Mouse (Mus musculus): ENCODE results near the gene Hoxa10. TPM values are rescaled to one million over a fixed set of nuclear protein-coding genes. Genes with fewer than 3 reads are reported as not detected.

Gene Hoxa10
- polyA plus RNA-seq (2014; fragmentation: Illumina TruSeq; extraction: RNeasy Lipid Tissue Mini Kit (QIAGEN cat#74804); ENCODE audit: low read depth, low replicate concordance): not detected

DNA sequence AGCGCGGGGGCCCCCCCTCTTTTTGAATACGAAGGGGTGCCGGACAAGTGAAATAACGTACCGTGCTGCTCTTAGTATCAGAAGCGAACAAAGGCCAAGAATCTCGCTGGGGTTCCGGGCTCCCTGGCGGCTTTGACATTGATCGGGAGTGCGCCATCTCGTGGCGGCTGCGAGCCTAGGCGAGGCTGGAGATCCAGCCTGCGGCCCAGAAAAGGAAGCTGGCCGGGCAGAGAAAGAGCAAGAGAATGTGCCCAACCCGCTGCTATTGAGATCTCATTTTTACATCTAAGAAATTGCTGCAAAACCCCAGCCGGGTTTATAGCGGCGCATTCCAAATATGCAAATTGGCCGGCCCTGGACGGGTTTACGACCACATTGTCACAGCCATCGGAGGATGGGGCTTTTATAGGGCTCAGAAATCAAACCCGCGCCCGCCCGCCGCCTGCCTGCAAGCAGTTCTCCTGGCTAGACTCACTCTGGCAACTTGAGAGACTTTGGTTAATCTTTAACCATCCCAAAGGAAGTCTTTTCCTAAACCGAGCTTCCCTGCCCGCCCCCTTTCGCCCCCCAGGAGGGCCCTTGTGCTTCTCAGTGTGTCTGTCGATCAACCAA lies at the start of gene Hoxa10:
Gene Hoxa10, minus strand, starts transcription at position 466 of the 612 bp plus-strand sequence.

DNA sequence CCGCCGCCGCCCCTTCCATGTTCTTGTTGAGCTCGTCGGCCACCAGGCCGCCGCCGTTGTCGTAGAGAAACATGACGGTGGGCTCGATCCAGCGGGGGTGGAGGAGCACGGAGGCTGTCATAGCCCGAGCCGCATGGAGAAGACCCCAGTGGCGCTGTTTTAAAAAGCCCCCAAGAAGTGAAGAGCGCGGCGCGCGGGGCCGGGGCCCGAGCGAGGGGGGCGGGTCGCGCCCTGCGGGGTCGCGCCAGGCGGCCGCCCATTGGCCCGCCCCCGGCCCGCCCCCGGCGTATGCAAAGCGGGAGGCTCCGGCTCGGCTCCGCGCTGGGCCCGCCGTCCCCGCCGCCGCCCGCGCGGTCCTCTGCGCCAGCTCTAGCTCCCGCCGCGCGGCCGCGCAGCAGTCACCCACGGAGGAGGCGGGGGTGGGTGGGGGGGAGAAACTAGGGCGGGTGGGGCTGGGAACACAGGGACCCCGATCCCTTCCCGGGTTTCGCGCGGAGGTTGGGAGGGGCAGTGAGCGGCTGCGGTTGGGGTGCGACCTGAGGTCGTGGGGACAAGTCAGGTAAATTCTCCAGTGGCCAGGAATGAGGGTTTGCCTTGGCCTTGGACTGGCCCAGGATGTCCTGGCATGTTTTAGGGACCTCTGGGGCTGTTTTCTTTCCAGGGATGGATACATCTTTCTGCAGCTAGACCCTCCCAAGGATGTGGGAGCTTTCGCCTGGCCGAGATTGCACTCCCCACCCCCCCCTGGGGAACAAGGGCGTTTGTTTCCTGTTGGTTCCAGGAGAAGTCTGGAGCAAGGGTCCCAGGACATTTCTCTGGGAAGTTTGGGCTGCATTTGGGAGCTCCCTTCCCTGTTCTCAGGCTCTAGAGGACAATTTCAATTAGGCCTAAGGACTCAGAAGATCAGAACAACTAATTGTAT lies 20.3 kb upstream of the Hoxa10 start, which contains the start of gene Hoxa13:
Gene Hoxa13, minus strand, starts transcription at position 227 of the 922 bp plus-strand sequence.

DNA sequence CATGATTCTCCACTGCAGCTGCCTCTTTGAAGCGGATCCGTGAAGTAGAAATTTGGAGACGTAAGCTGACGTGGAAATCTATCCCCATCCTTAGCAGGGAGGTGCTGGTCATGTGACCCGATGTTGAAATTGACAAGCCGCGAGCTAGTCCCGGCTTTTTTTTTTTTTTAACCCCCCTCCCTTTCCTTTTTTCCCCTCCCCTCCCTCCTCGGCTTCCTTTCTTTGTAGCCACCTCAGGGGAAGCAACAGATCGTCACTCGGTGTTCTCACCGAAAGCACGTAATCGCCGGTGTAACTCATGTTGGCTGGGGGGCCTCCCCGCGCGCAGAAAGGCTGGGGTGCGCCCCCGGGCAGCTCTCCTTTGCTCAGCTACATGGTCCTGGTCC lies 5.1 kb upstream of the Hoxa10 start, which contains the start of gene Hoxa11:
Gene Hoxa11, minus strand, starts transcription at position 54 of the 386 bp plus-strand sequence.

DNA sequence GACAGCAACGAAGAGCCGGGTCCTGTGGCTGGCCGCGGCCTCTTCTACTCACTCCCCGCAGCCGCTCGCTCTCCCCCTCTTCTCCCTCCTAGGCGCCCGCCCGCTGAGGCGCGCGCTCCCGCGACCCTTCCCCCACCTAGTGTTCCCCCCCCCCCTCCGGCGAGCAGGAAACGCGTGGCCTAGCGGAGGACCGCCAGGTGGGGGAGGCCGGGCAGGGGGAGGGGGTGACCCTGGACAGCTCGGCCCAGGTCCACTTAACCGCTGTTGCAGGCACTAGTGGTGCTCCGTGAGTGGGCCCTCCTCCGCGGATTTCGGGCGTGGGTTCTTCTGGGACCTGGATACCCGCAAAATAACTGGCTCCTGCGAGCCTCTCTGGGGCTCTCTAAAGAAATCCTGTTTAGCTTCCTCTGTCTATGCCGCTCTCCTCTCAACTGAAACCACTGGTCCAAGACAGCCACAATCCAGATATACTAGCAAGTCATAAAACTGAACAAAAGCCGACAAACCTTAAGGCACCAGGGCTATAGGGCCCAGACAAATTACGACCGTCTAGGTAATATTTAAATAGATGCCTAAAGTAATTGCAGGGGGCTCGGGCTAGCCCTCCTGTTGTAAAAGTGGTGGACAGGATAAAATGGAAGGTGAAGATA lies 10.0 kb downstream of the Hoxa10 start, which contains the start of gene Hoxa9:
Gene Hoxa9, minus strand, starts transcription at position 574 of the 650 bp plus-strand sequence.

DNA sequence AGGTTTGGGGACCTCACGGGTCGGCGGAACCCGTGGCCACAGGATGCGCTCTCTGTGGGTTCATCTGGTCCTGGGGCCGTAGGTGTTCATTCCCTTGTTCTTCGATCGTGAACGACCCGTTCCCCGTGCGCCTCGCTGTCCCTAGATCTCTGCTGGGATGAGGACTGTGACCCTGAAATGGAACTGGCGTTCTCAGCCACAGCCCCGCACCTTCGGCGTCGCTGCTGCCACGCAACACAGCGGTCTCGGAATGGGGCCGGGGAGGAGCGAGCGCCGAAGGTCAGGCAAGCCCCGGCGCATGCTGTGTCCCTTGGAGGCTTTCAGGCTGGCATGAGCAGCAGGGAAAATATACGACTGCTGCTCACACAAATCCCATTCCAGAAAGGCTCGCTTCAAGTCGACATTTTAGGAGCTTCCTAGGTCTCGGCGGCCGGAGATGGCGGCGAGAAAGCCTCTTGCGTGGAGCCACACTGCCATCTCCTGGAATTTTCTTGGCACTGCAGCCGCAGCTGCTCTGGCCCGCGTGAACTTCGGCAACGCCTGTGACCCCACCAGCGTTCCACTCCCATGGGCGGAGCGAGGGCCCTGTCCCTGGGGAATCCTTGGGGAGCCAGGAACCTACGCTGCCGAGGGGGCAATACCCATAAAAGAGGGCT lies 19.2 kb downstream of the Hoxa10 start, which contains the start of gene Hoxa7:
Gene Hoxa7, minus strand, starts transcription at position 518 of the 656 bp plus-strand sequence.

DNA sequence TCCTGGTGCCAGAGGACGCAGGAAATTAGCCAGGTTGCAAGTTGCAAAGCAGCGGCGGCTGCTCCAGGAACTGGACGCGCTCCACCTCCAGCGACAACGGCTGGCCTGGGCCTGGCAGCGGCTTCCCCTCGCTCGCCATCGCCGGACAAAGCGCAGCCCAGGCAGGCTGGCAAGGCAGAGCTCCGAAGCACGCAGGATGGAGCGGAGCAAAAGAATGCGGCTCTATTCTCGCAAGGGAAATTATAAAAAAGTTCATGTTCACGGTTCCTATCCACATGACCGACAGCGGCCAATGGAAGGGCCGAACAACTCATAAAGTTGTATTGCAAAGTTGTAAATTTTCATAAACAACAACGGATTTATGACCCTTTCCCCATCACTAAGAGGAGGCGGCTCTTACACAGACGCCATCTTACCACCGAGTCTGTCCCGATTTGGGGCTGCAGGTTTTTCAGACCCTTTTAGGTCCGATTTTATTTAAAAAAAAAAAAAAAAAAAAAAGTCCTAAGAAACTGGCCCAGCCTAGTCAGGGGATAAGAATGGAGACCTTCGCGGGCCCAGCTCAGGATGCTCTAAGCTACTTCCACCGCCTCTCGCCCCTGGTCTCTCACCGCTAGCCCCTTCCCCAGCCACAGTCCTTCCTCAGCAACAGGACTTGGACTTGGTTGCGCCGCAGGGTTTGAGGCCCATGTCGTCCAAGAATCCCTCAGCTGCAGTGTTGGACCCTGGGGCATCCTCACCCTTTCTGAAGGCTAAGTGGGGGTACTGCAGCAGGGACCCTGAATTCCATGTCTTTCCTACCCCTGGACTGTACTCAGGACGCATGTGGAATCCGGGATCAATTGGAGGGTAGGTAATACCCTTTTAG lies 27.3 kb downstream of the Hoxa10 start, which contains the start of the genes Hoxa3 and Gm28308:
Gene Hoxa3, minus strand, starts transcription at position 218 of the 868 bp plus-strand sequence.
Gene Gm28308, minus strand, starts transcription at position 221 of the 868 bp plus-strand sequence.

DNA sequence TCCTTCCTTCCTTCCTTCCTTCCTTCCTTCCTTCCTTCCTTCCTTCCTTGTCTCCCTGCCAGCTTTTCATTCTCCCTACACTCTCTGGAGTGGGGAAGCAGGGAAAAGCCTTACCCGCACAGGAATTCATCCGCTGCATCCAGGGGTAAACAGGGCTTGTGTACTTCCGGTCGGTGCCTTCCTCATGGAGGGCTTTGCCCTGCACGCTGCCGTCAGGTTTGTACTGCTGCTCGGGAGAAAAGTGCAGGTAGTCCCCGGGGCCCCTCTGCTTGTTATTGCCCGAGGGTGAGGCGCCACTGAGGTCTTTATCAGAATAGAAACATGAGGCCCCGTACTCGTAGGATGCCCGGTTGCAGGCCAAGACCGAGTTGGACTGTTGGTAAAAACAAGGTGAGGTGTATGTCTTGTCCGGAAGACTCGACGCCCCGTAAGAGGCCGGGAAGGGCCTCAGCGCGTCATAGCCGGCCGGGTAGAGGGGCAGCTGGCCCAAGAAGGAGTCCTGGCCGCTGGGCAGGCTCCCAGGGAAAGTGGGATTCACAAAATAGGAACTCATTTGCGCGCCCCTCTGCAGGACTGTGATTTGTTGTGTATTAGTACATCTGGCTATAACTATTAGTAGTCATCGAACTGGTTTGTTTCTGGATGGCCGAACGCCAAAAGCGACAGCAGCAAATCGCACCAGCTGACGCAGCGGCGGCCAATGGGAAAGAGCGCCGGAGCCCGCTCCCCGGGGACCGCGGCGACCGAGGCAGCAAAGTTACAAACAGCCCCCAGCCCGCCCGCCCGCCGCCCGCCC lies 32.4 kb downstream of the Hoxa10 start, which contains the start of gene Hoxa6:
Gene Hoxa6, minus strand, starts transcription at position 651 of the 796 bp plus-strand sequence.

DNA sequence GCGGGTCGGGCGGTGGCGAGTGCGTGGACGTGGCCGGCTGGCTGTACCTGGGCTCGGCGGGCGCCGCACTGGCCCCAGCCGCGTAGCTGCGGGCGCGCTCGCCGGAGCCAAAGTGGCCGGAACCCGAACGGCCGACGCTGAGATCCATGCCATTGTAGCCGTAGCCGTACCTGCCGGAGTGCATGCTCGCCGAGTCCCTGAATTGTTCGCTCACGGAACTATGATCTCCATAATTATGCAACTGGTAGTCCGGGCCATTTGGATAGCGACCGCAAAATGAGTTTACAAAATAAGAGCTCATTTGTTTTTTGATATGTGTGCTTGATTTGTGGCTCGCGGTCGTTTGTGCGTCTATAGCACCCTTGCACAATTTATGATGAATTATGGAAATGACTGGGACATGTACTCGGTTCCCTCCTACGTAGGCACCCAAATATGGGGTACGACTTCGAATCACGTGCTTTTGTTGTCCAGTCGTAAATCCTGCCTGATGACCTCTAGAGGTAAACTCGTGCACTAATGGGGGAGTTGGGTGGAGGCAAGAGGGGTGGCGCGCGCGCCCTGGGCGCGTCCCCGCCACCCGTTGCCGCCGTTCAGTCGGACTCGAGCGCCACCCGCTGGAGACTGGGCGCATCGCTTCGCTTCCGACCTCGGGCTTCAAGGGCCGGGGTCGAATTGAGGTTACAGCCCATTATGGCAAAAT lies 36.5 kb downstream of the Hoxa10 start, which contains the start of gene Hoxa5:
Gene Hoxa5, minus strand, starts transcription at position 538 of the 703 bp plus-strand sequence.

DNA sequence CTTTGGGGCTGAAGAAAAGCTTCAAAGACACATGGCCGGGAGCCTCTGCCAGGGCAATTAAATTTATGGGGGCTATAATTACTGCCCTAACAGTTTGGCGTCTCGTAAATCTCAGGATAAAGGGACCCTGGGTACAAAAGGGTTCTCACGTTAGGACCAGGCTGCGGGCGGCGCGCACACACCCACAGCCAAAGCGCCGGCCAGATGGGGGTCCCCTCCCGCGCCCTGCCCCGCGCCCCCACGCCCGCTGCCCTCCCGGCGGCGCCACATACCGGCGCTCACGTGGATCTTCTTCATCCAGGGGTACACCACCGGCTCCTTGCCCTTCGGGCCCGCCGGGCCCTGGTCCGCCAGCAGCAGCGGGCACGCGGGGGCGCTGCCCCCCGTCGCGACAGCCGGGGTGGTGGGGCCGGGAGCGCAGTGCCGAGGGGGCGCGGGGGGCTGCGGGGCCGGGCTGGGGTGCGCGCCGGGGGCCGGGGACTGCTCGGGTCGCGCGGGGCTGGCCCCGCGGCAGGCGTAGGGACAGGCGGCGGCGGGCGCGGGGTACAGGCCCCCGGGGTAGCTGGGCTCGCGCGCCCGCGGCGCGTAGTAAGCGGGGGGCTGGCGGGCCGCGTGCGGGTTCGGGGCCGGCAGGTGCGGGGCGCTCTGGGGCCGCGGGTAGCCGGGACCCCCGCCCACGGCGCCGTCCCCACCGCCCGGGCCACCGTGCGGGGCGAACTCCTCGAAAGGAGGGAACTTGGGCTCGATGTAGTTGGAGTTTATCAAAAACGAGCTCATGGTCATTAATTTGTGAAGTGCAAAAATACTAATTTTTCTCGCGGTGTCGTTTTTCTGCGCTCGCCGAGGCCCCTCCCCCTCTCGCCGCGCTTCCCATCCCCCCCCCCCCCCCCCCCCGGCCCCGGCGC lies 49.5 kb downstream of the Hoxa10 start, which contains the start of gene Hoxa4:
Gene Hoxa4, minus strand, starts transcription at position 848 of the 905 bp plus-strand sequence.

Other genes starting within 250 kb of the Hoxa10 start
- gene Skap2, start 228.3 kb downstream of the Hoxa10 start, polyA plus RNA-seq (2014; fragmentation: Illumina TruSeq; extraction: RNeasy Lipid Tissue Mini Kit (QIAGEN cat#74804); ENCODE audit: low read depth, low replicate concordance): 9.7 TPM
- gene Hoxa1, start 82.5 kb downstream of the Hoxa10 start, polyA plus RNA-seq (2014; fragmentation: Illumina TruSeq; extraction: RNeasy Lipid Tissue Mini Kit (QIAGEN cat#74804); ENCODE audit: low read depth, low replicate concordance): 0.58 TPM
- gene Hoxa2, start 76.0 kb downstream of the Hoxa10 start, polyA plus RNA-seq (2014; fragmentation: Illumina TruSeq; extraction: RNeasy Lipid Tissue Mini Kit (QIAGEN cat#74804); ENCODE audit: low read depth, low replicate concordance): 0.26 TPM
- gene 5730596B20Rik, start 63.4 kb downstream of the Hoxa10 start, polyA plus RNA-seq (2014; fragmentation: Illumina TruSeq; extraction: RNeasy Lipid Tissue Mini Kit (QIAGEN cat#74804); ENCODE audit: low read depth, low replicate concordance): not detected
- gene Hoxa4, start 49.1 kb downstream of the Hoxa10 start, polyA plus RNA-seq (2014; fragmentation: Illumina TruSeq; extraction: RNeasy Lipid Tissue Mini Kit (QIAGEN cat#74804); ENCODE audit: low read depth, low replicate concordance): 0.29 TPM
- gene Hoxa5, start 36.3 kb downstream of the Hoxa10 start, polyA plus RNA-seq (2014; fragmentation: Illumina TruSeq; extraction: RNeasy Lipid Tissue Mini Kit (QIAGEN cat#74804); ENCODE audit: low read depth, low replicate concordance): 0.39 TPM
- gene Hoxa6, start 32.1 kb downstream of the Hoxa10 start, polyA plus RNA-seq (2014; fragmentation: Illumina TruSeq; extraction: RNeasy Lipid Tissue Mini Kit (QIAGEN cat#74804); ENCODE audit: low read depth, low replicate concordance): not detected
- gene Hoxa3, start 27.5 kb downstream of the Hoxa10 start, polyA plus RNA-seq (2014; fragmentation: Illumina TruSeq; extraction: RNeasy Lipid Tissue Mini Kit (QIAGEN cat#74804); ENCODE audit: low read depth, low replicate concordance): 0.55 TPM
- not detected for gene Gm28308, start 27.5 kb downstream of the Hoxa10 start, polyA plus RNA-seq (2014; fragmentation: Illumina TruSeq; extraction: RNeasy Lipid Tissue Mini Kit (QIAGEN cat#74804); ENCODE audit: low read depth, low replicate concordance)
- gene Hoxa7, start 19.0 kb downstream of the Hoxa10 start, polyA plus RNA-seq (2014; fragmentation: Illumina TruSeq; extraction: RNeasy Lipid Tissue Mini Kit (QIAGEN cat#74804); ENCODE audit: low read depth, low replicate concordance): 0.37 TPM
- gene Hoxa9, start 9.8 kb downstream of the Hoxa10 start, polyA plus RNA-seq (2014; fragmentation: Illumina TruSeq; extraction: RNeasy Lipid Tissue Mini Kit (QIAGEN cat#74804); ENCODE audit: low read depth, low replicate concordance): not detected
- gene Hoxa11, start 5.0 kb upstream of the Hoxa10 start, polyA plus RNA-seq (2014; fragmentation: Illumina TruSeq; extraction: RNeasy Lipid Tissue Mini Kit (QIAGEN cat#74804); ENCODE audit: low read depth, low replicate concordance): not detected
- not detected for gene Hoxa13, start 20.0 kb upstream of the Hoxa10 start, polyA plus RNA-seq (2014; fragmentation: Illumina TruSeq; extraction: RNeasy Lipid Tissue Mini Kit (QIAGEN cat#74804); ENCODE audit: low read depth, low replicate concordance)
- not detected for gene Evx1, start 72.6 kb upstream of the Hoxa10 start, polyA plus RNA-seq (2014; fragmentation: Illumina TruSeq; extraction: RNeasy Lipid Tissue Mini Kit (QIAGEN cat#74804); ENCODE audit: low read depth, low replicate concordance)